Comparison of ENCODE assay signal across 11 mouse cellular contexts in genomic region chr16:32668472-32668871, GRCm38 (mm10). TPM values are rescaled to one million over a fixed set of nuclear protein-coding genes. Genes with fewer than 3 reads are reported as not detected.
A peak's percentile ranks its signal among the peaks of the same experiment; 100 is the strongest.
DNase-seq lines count a peak whose midpoint lies in the region; ATAC-seq and TF ChIP-seq lines count a peak whose summit lies in the region.
"Had no signal": no experiment of that assay in that cellular context is flagged by ENCODE, and none has a peak within 500 bp of the region (broad histone marks: within the 10 kb centered on the region; RNA-seq: fewer than 3 reads in every experiment).

No protein-coding gene starts in this region.

- H3K79me2 ChIP-seq in myocyte (ENCODE audit: control insufficient read depth, insufficient read depth): no peaks in the 10 kb centered on the region

- H3K4me1 ChIP-seq in forebrain, embryonic 10.5 days: peaks cover 41% of the 10 kb centered on the region
- peaks cover 30% of the 10 kb centered on the region for H3K4me1 ChIP-seq in forebrain, embryonic 12.5 days
- peaks cover 95% of the 10 kb centered on the region for H3K4me1 ChIP-seq in liver, embryonic 12.5 days

- no peak overlapping the region for H3K4me2 ChIP-seq in forebrain, embryonic 12.5 days
- no peak overlapping the region for H3K4me2 ChIP-seq in liver, embryonic 12.5 days
- peak overlapping the region; percentile 40 for H3K4me2 ChIP-seq in myocyte (ENCODE audit: low read depth)

- H3K27ac ChIP-seq in forebrain, embryonic 10.5 days: peak overlapping the region; percentile 75; the same call in 1 of the 2 replicates
- H3K27ac ChIP-seq in forebrain, embryonic 12.5 days: no peak overlapping the region
- no peak overlapping the region for H3K27ac ChIP-seq in liver, embryonic 12.5 days

- H3K9ac ChIP-seq in forebrain, embryonic 12.5 days: no peak overlapping the region
- H3K9ac ChIP-seq in liver, embryonic 12.5 days: no peak overlapping the region

- H3K9me3 ChIP-seq in forebrain, embryonic 10.5 days: no peaks in the 10 kb centered on the region
- no peaks in the 10 kb centered on the region for H3K9me3 ChIP-seq in forebrain, embryonic 12.5 days
- no peaks in the 10 kb centered on the region for H3K9me3 ChIP-seq in liver, embryonic 12.5 days (replicated peaks)
- H3K9me3 ChIP-seq: megakaryocyte, embryonic 14.5 days had no signal

- DNase-seq in forebrain, embryonic 10.5 days (ENCODE audit: extremely low spot score, low spot score): no peak
- DNase-seq in liver: peak; percentile 43
- peak; percentile 45 to 58 for DNase-seq in CD8-positive naive resting alpha-beta T cell, adult 2 months (ENCODE audit: low read depth in 2 of 2, low spot score in 2 of 2)
- no peak for DNase-seq in frontal cortex, adult 2 months (ENCODE audit: extremely low spot score in 1 of 2, low spot score in 1 of 2)
- no peak for DNase-seq in adrenal gland, postnatal 10 days
- DNase-seq: adrenal gland, adult 8-10 months; kidney, adult 11 months had no signal

- H3K4me3 ChIP-seq in forebrain, embryonic 10.5 days: no peak overlapping the region
- H3K4me3 ChIP-seq in forebrain, embryonic 12.5 days (replicated peaks): no peak overlapping the region
- no peak overlapping the region for H3K4me3 ChIP-seq in liver, embryonic 12.5 days
- H3K4me3 ChIP-seq in myocyte: no peak overlapping the region
- H3K4me3 ChIP-seq: megakaryocyte, embryonic 14.5 days had no signal

- H3K27me3 ChIP-seq in forebrain, embryonic 10.5 days (ENCODE audit: poor library complexity, severe bottlenecking): no peaks in the 10 kb centered on the region
- no peaks in the 10 kb centered on the region for H3K27me3 ChIP-seq in forebrain, embryonic 12.5 days
- H3K27me3 ChIP-seq in liver, embryonic 12.5 days (replicated peaks): no peaks in the 10 kb centered on the region
- H3K27me3 ChIP-seq in myocyte (ENCODE audit: control insufficient read depth, insufficient read depth, insufficient read length): no peaks in the 10 kb centered on the region
- H3K27me3 ChIP-seq: megakaryocyte, embryonic 14.5 days had no signal

- no peak for ATAC-seq in forebrain, embryonic 12.5 days (ENCODE audit: low FRiP score)
- ATAC-seq in liver, embryonic 12.5 days: no peak

- H3ac ChIP-seq in myocyte (ENCODE audit: control insufficient read depth, insufficient read length): no peak overlapping the region

- TF ChIP-seq POLR2A in myocyte (IDR thresholded peaks at IDR 0.05; ENCODE audit: insufficient read length, low read depth): no peak

- WGBS in forebrain, embryonic 10.5 days: 79% methylated on average over 4 of the region's 4 CpGs
- 73% methylated on average over 4 of the region's 4 CpGs for WGBS in forebrain, embryonic 12.5 days
- 79% methylated on average over 4 of the region's 4 CpGs for WGBS in liver, embryonic 12.5 days (ENCODE audit: insufficient replicate concordance)

- H3K36me3 ChIP-seq in forebrain, embryonic 10.5 days (replicated peaks): peaks cover 62% of the 10 kb centered on the region
- peaks cover 38% of the 10 kb centered on the region for H3K36me3 ChIP-seq in forebrain, embryonic 12.5 days (replicated peaks)
- peaks cover 63% of the 10 kb centered on the region for H3K36me3 ChIP-seq in liver, embryonic 12.5 days
- H3K36me3 ChIP-seq in myocyte (ENCODE audit: control insufficient read depth, insufficient read depth): no peaks in the 10 kb centered on the region

TF ChIP-seq in myocyte, 11 proteins besides CTCF, POLR2A, EP300 and RAD21:
- no peak for TF ChIP-seq MAX (IDR thresholded peaks at IDR 0.05; ENCODE audit: low read depth)
- TF ChIP-seq SRF (IDR thresholded peaks at IDR 0.05; ENCODE audit: control insufficient read depth, insufficient read length, low read depth): no peak

RNA-seq across cellular contexts. Expression of gene Tnk2, which starts 24.8 kb away (rescaled TPM):
- polyA plus RNA-seq in forebrain, embryonic 10.5 days (2016; fragmentation: Nextera tagmentation; extraction: Ambion mirVana): 10.1 and 11.0 TPM in 2 replicates
- polyA plus RNA-seq in forebrain, embryonic 12.5 days (2016; fragmentation: Nextera tagmentation; extraction: Ambion mirVana): 13.9 and 14.2 TPM in 2 replicates
- polyA plus RNA-seq in liver, embryonic 12.5 days (2016; fragmentation: Nextera tagmentation; extraction: Ambion mirVana): 6.3 and 6.6 TPM in 2 replicates
- 35.0 TPM for polyA plus RNA-seq in myocyte (2012; fragmentation: generic; extraction: Trizol)
- 175 and 204 TPM in 2 replicates for polyA plus RNA-seq in frontal cortex, adult 2 months (2012; rRNA removed)
- total RNA-seq in adrenal gland, postnatal 10 days (2021): 10 to 100 TPM; 45.1 to 85.2 TPM

RNA-seq across cellular contexts. Expression of gene Tfrc, which starts 59.8 kb away (rescaled TPM):
- polyA plus RNA-seq in forebrain, embryonic 10.5 days (2016; fragmentation: Nextera tagmentation; extraction: Ambion mirVana): 71.3 and 72.0 TPM in 2 replicates
- 59.2 and 65.4 TPM in 2 replicates for polyA plus RNA-seq in forebrain, embryonic 12.5 days (2016; fragmentation: Nextera tagmentation; extraction: Ambion mirVana)
- polyA plus RNA-seq in liver, embryonic 12.5 days (2016; fragmentation: Nextera tagmentation; extraction: Ambion mirVana): 327 and 339 TPM in 2 replicates
- polyA plus RNA-seq in myocyte (2012; fragmentation: generic; extraction: Trizol): 55.4 TPM
- 86.9 and 96.3 TPM in 2 replicates for polyA plus RNA-seq in frontal cortex, adult 2 months (2012; rRNA removed)
- 100 to 1,000 TPM; 138 to 212 TPM for total RNA-seq in adrenal gland, postnatal 10 days (2021)

Comparison
In these comparisons a context has a peak if more than half of its experiments do, and no peak if none do; other contexts are left out.
1. DNase-seq: peak in liver (single experiment) and CD8-positive naive resting alpha-beta T cell, adult 2 months (2 of 2); none in forebrain, embryonic 10.5 days (single experiment), frontal cortex, adult 2 months (0 of 2) and adrenal gland, postnatal 10 days (single experiment).